Mouse (Mus musculus): Measurements from ENCODE around the gene Kmt2d. TPM values are rescaled to one million over a fixed set of nuclear protein-coding genes. Genes with fewer than 3 reads are reported as not detected.
A peak's percentile ranks its signal among the peaks of the same experiment; 100 is the strongest.

The Kmt2d gene
- polyA plus RNA-seq, 1 experiment: 37.5 TPM

GRCm38 (mm10) chr15:98897495-98897894 lies 26.5 kb upstream of the Kmt2d start:
- no peak for DNase-seq (ENCODE audit: low read depth)
- TF ChIP-seq POLR2A (IDR thresholded peaks at IDR 0.05; ENCODE audit: borderline replicate concordance, extremely low read depth, insufficient read depth, insufficient read length, poor library complexity, severe bottlenecking) (no peak), CTCF (IDR thresholded peaks at IDR 0.05; ENCODE audit: borderline replicate concordance, extremely low read depth, insufficient read depth, insufficient read length) (no peak)

- TF ChIP-seq CTCF (IDR thresholded peaks at IDR 0.05; ENCODE audit: borderline replicate concordance, extremely low read depth, insufficient read depth, insufficient read length): no peak
- TF ChIP-seq POLR2A (IDR thresholded peaks at IDR 0.05; ENCODE audit: borderline replicate concordance, extremely low read depth, insufficient read depth, insufficient read length, poor library complexity, severe bottlenecking): no peak
- peak; percentile 58 for DNase-seq (ENCODE audit: low read depth)
Observed at GRCm38 (mm10) chr15:98895635-98896589, 24.9 kb upstream of the Kmt2d start.

- no peak for TF ChIP-seq CTCF (IDR thresholded peaks at IDR 0.05; ENCODE audit: borderline replicate concordance, extremely low read depth, insufficient read depth, insufficient read length)
- no peak for TF ChIP-seq POLR2A (IDR thresholded peaks at IDR 0.05; ENCODE audit: borderline replicate concordance, extremely low read depth, insufficient read depth, insufficient read length, poor library complexity, severe bottlenecking)
- DNase-seq (ENCODE audit: low read depth): no peak
Observed at GRCm38 (mm10) chr15:98894746-98895634, 24.0 kb upstream of the Kmt2d start.

- DNase-seq (ENCODE audit: low read depth): peak; percentile 39
- no peak for TF ChIP-seq POLR2A (IDR thresholded peaks at IDR 0.05; ENCODE audit: borderline replicate concordance, extremely low read depth, insufficient read depth, insufficient read length, poor library complexity, severe bottlenecking)
- no peak for TF ChIP-seq CTCF (IDR thresholded peaks at IDR 0.05; ENCODE audit: borderline replicate concordance, extremely low read depth, insufficient read depth, insufficient read length)
Observed at GRCm38 (mm10) chr15:98893940-98894745, 23.1 kb upstream of the Kmt2d start, which contains the start of gene Rhebl1. Gene Rhebl1 (minus strand): TSS chr15:98894540.

- no peak for DNase-seq (ENCODE audit: low read depth)
- TF ChIP-seq POLR2A (IDR thresholded peaks at IDR 0.05; ENCODE audit: borderline replicate concordance, extremely low read depth, insufficient read depth, insufficient read length, poor library complexity, severe bottlenecking): no peak
- TF ChIP-seq CTCF (IDR thresholded peaks at IDR 0.05; ENCODE audit: borderline replicate concordance, extremely low read depth, insufficient read depth, insufficient read length): no peak
Observed at GRCm38 (mm10) chr15:98893036-98893435, 22.0 kb upstream of the Kmt2d start.

- DNase-seq (ENCODE audit: low read depth): peak; percentile 89
- TF ChIP-seq CTCF (IDR thresholded peaks at IDR 0.05; ENCODE audit: borderline replicate concordance, extremely low read depth, insufficient read depth, insufficient read length) (peak; percentile 80; the same call in 1 of the 2 replicates), POLR2A (IDR thresholded peaks at IDR 0.05; ENCODE audit: borderline replicate concordance, extremely low read depth, insufficient read depth, insufficient read length, poor library complexity, severe bottlenecking) (no peak)
Observed at GRCm38 (mm10) chr15:98891907-98892606, 21.1 kb upstream of the Kmt2d start.

- TF ChIP-seq CTCF (IDR thresholded peaks at IDR 0.05; ENCODE audit: borderline replicate concordance, extremely low read depth, insufficient read depth, insufficient read length): no peak
- no peak for DNase-seq (ENCODE audit: low read depth)
Observed at GRCm38 (mm10) chr15:98891198-98891742, 20.3 kb upstream of the Kmt2d start.

GRCm38 (mm10) chr15:98887526-98887925 lies 16.5 kb upstream of the Kmt2d start:
- DNase-seq (ENCODE audit: low read depth): no peak
- no peak for TF ChIP-seq POLR2A (IDR thresholded peaks at IDR 0.05; ENCODE audit: borderline replicate concordance, extremely low read depth, insufficient read depth, insufficient read length, poor library complexity, severe bottlenecking)
- no peak for TF ChIP-seq CTCF (IDR thresholded peaks at IDR 0.05; ENCODE audit: borderline replicate concordance, extremely low read depth, insufficient read depth, insufficient read length)

GRCm38 (mm10) chr15:98886667-98887387 lies 15.8 kb upstream of the Kmt2d start:
- no peak for TF ChIP-seq POLR2A (IDR thresholded peaks at IDR 0.05; ENCODE audit: borderline replicate concordance, extremely low read depth, insufficient read depth, insufficient read length, poor library complexity, severe bottlenecking)
- no peak for TF ChIP-seq CTCF (IDR thresholded peaks at IDR 0.05; ENCODE audit: borderline replicate concordance, extremely low read depth, insufficient read depth, insufficient read length)
- no peak for DNase-seq (ENCODE audit: low read depth)

Data from brain, embryonic 14.5 days (tissue).